In genomic region chr16:33195686-33196313, GRCm38 (mm10) we compare ENCODE assay signal across 9 mouse cellular contexts. TPM values are rescaled to one million over a fixed set of nuclear protein-coding genes. Genes with fewer than 3 reads are reported as not detected.
A peak's percentile ranks its signal among the peaks of the same experiment; 100 is the strongest.
DNase-seq lines count a peak whose midpoint lies in the region; ATAC-seq and TF ChIP-seq lines count a peak whose summit lies in the region.
"Had no signal": no experiment of that assay in that cellular context is flagged by ENCODE, and none has a peak within 500 bp of the region (broad histone marks: within the 10 kb centered on the region; RNA-seq: fewer than 3 reads in every experiment).

No protein-coding gene starts in this region.

- ATAC-seq in liver, embryonic 12.5 days, result no peak
- ATAC-seq in common myeloid progenitor, adult 5-6 weeks (replicated peaks; ENCODE audit: low read depth, poor library complexity, severe bottlenecking), result peak; percentile 70
- ATAC-seq in neutrophil, adult 5-6 weeks (ENCODE audit: extremely low read depth, insufficient number of reproducible peaks, low FRiP score, poor library complexity, severe bottlenecking), result peak; percentile 46; the same call in 1 of the 2 replicates

- H3K79me2 ChIP-seq in liver, adult 2 months (ENCODE audit: control insufficient read depth, insufficient read depth, low read length), result peaks cover 9% of the 10 kb centered on the region; the same call in 1 of the 2 replicates

- peak; percentile 34; the same call in 1 of the 2 replicates for TF ChIP-seq CTCF in liver, adult 2 months (IDR thresholded peaks at IDR 0.05; ENCODE audit: low read depth, low read length)

- H3K4me3 ChIP-seq in liver, adult 2 months (ENCODE audit: insufficient read depth, low read depth, low read length), result no peak overlapping the region
- H3K4me3 ChIP-seq in liver, embryonic 12.5 days, result no peak overlapping the region
- H3K4me3 ChIP-seq: embryonic facial prominence, embryonic 13.5 days had no signal

- H3K4me2 ChIP-seq in liver, embryonic 12.5 days, result no peak overlapping the region
- H3K4me2 ChIP-seq: embryonic facial prominence, embryonic 13.5 days had no signal

- H3K36me3 ChIP-seq in liver, adult 2 months (ENCODE audit: control insufficient read depth, insufficient read depth, low read length), result peaks cover 8% of the 10 kb centered on the region; the same call in 1 of the 2 replicates
- H3K36me3 ChIP-seq in liver, embryonic 12.5 days, result peaks cover 20% of the 10 kb centered on the region

- no peaks in the 10 kb centered on the region for H3K9me3 ChIP-seq in liver, embryonic 12.5 days (replicated peaks)
- H3K9me3 ChIP-seq: embryonic facial prominence, embryonic 13.5 days had no signal

- H3K9ac ChIP-seq in liver, adult 2 months (ENCODE audit: low read depth, low read length), result no peak overlapping the region
- no peak overlapping the region for H3K9ac ChIP-seq in liver, embryonic 12.5 days
- H3K9ac ChIP-seq: embryonic facial prominence, embryonic 13.5 days had no signal

- H3K27ac ChIP-seq in liver, adult 2 months (replicated peaks; ENCODE audit: insufficient read depth, low read depth, low read length), result no peak overlapping the region
- no peak overlapping the region for H3K27ac ChIP-seq in liver, embryonic 12.5 days
- H3K27ac ChIP-seq: embryonic facial prominence, embryonic 13.5 days had no signal

- H3K27me3 ChIP-seq in liver, adult 2 months (ENCODE audit: control insufficient read depth, insufficient read depth, low read length), result no peaks in the 10 kb centered on the region
- no peaks in the 10 kb centered on the region for H3K27me3 ChIP-seq in liver, embryonic 12.5 days (replicated peaks)
- H3K27me3 ChIP-seq: embryonic facial prominence, embryonic 13.5 days had no signal

- peak; percentile 30 for DNase-seq in embryo, embryonic 10 days (ENCODE audit: low spot score)
- no peak for DNase-seq in embryo, embryonic 11 days
- no peak for DNase-seq in liver, adult 2 months (ENCODE audit: extremely low read depth, low read depth, low spot score)
- no peak for DNase-seq in spleen, adult 18-20 months
- no peak for DNase-seq in layer of hippocampus, adult 11-12 months (ENCODE audit: low spot score)

- H3K4me1 ChIP-seq in liver, adult 2 months (ENCODE audit: control insufficient read depth, insufficient read depth, low read length), result peaks cover 13% of the 10 kb centered on the region
- H3K4me1 ChIP-seq in liver, embryonic 12.5 days, result peaks cover 15% of the 10 kb centered on the region; the same call in 1 of the 2 replicates

- WGBS in liver, adult 2 months, result 43% methylated on average over 3 of the region's 5 CpGs
- 54% methylated on average over 4 of the region's 5 CpGs for WGBS in liver, embryonic 12.5 days (ENCODE audit: insufficient replicate concordance)

- TF ChIP-seq POLR2A in liver, adult 2 months (IDR thresholded peaks at IDR 0.05; ENCODE audit: extremely low read depth, insufficient read depth, low read length), result no peak

RNA-seq across cellular contexts. Expression of gene Osbpl11, which starts 10.9 kb away (rescaled TPM):
- 9.8 and 9.9 TPM in 2 replicates for total RNA-seq in liver, adult 2 months (2014; rRNA removed)
- polyA plus RNA-seq in liver, adult 2 months (2012; rRNA removed), result 6.3 TPM in 2 replicates
- polyA plus RNA-seq in liver, embryonic 12.5 days (2016; fragmentation: Nextera tagmentation; extraction: Ambion mirVana), result 11.0 and 11.2 TPM in 2 replicates
- total RNA-seq in common myeloid progenitor, adult 5-6 weeks (2017), result 11.6 and 17.8 TPM in 2 replicates
- total RNA-seq in neutrophil, adult 5-6 weeks (2017), result 39.2 and 39.9 TPM in 2 replicates

RNA-seq across cellular contexts. Expression of gene Snx4, which starts 55.4 kb away (rescaled TPM):
- 26.4 and 28.9 TPM in 2 replicates for total RNA-seq in liver, adult 2 months (2014; rRNA removed)
- 5.8 and 6.0 TPM in 2 replicates for polyA plus RNA-seq in liver, adult 2 months (2012; rRNA removed)
- 31.3 and 34.5 TPM in 2 replicates for polyA plus RNA-seq in liver, embryonic 12.5 days (2016; fragmentation: Nextera tagmentation; extraction: Ambion mirVana)
- total RNA-seq in common myeloid progenitor, adult 5-6 weeks (2017), result 63.6 and 76.9 TPM in 2 replicates
- total RNA-seq in neutrophil, adult 5-6 weeks (2017), result 85.0 and 85.4 TPM in 2 replicates
